Mouse (Mus musculus) testis, adult 2 months (tissue): ENCODE data around the gene Itgav.

Experiments
- CTCF ChIP-seq: fragments of 200-500 bp; IDR thresholded peaks from 2 replicates; pipeline ENCODE4 v1.5.1; 2012; ENCODE audit warnings: low read depth, mild to moderate bottlenecking, inconsistent platforms, low read length, moderate library complexity; ENCODE audit not compliant: control insufficient read depth, insufficient read depth, insufficient replicate concordance
- POLR2A ChIP-seq: fragments of 200-500 bp; IDR thresholded peaks from 2 replicates; pipeline ENCODE4 v1.6.1; 2012; ENCODE audit warnings: low read depth, mild to moderate bottlenecking, inconsistent platforms, low read length, moderate library complexity; ENCODE audit not compliant: control insufficient read depth

DNA sequence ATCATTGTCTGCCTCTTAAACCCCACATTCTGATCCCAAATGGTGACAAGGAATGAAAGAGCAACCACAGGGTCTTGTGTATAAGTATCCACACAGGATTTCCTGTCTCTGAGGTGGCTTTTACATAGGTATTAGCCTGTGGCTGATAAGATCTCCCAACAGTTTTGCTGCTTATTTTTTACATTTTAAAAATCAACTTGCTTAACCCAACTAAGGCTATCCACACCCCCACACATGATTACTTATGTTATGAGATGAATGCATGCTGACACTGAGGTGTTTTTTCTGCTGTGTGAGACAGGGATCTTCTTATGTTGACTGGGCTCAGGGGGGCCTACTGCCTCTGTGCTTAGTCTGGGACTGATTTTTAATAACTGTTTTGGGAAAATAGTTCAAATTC lies 1.3 kb upstream of the Itgav start:
- no peak for TF ChIP-seq CTCF
- no peak for TF ChIP-seq POLR2A
